Mouse (Mus musculus): ENCODE data around the gene Cpz. TPM values are rescaled to one million over a fixed set of nuclear protein-coding genes. Genes with fewer than 3 reads are reported as not detected.

Gene Cpz
- polyA plus RNA-seq, 1 experiment from 2014 or later: 3.5 TPM

GRCm38 (mm10) chr5:35516781-35517180 lies 8.7 kb downstream of the Cpz start:
- Histone ChIP-seq H3K4me1 (0 out of 2 replicates have a peak, but pooled peaks cover 3% of the 10 kb centered on the region), H3K27ac (replicated peaks) (no peak overlapping the region), H3K4me3 (no peak overlapping the region), H3K27me3 (ENCODE audit: low read depth, poor library complexity, severe bottlenecking) (peaks cover 14% of the 10 kb centered on the region), H3K9me3 (replicated peaks) (no peaks in the 10 kb centered on the region), H3K36me3 (no peaks in the 10 kb centered on the region)
- DNase-seq (ENCODE audit: low spot score): no peak
- 91% methylated on average over 11 of the region's 11 CpGs for WGBS

- Histone ChIP-seq H3K4me3 (no peak overlapping the region), H3K9me3 (replicated peaks) (no peaks in the 10 kb centered on the region), H3K4me1 (0 out of 2 replicates have a peak, but pooled peaks cover 3% of the 10 kb centered on the region), H3K36me3 (no peaks in the 10 kb centered on the region), H3K27me3 (ENCODE audit: low read depth, poor library complexity, severe bottlenecking) (peaks cover 43% of the 10 kb centered on the region), H3K27ac (replicated peaks) (no peak overlapping the region)
- peak; percentile 71 for DNase-seq (ENCODE audit: low spot score)
- WGBS: 26% methylated on average over 5 of the region's 5 CpGs
Observed at GRCm38 (mm10) chr5:35510589-35510988, 14.9 kb downstream of the Cpz start.

- Histone ChIP-seq H3K27ac (replicated peaks) (no peak overlapping the region), H3K4me1 (no peaks in the 10 kb centered on the region), H3K36me3 (no peaks in the 10 kb centered on the region), H3K27me3 (ENCODE audit: low read depth, poor library complexity, severe bottlenecking) (peaks cover 55% of the 10 kb centered on the region), H3K4me3 (no peak overlapping the region), H3K9me3 (replicated peaks) (no peaks in the 10 kb centered on the region)
- WGBS: 75% methylated on average over 7 of the region's 7 CpGs
- DNase-seq (ENCODE audit: low spot score): no peak
Observed at GRCm38 (mm10) chr5:35505016-35505415, 20.5 kb downstream of the Cpz start.

- no peaks in the 10 kb centered on the region for H3K9me3 ChIP-seq (replicated peaks)
- H3K4me3 ChIP-seq: no peak overlapping the region
- peak overlapping the region; percentile 78 for H3K27ac ChIP-seq (replicated peaks)
- 31% methylated on average over 7 of the region's 7 CpGs for WGBS
- H3K27me3 ChIP-seq (ENCODE audit: low read depth, poor library complexity, severe bottlenecking): peaks cover 51% of the 10 kb centered on the region
- peak; percentile 18 for DNase-seq (ENCODE audit: low spot score)
- H3K36me3 ChIP-seq: no peaks in the 10 kb centered on the region
- H3K4me1 ChIP-seq: peaks cover 60% of the 10 kb centered on the region
Observed at GRCm38 (mm10) chr5:35497344-35497743, 28.2 kb downstream of the Cpz start.

GRCm38 (mm10) chr5:35495989-35496388 lies 29.5 kb downstream of the Cpz start:
- Histone ChIP-seq H3K4me1 (peaks cover 60% of the 10 kb centered on the region), H3K27me3 (ENCODE audit: low read depth, poor library complexity, severe bottlenecking) (peaks cover 46% of the 10 kb centered on the region), H3K9me3 (replicated peaks) (no peaks in the 10 kb centered on the region), H3K36me3 (no peaks in the 10 kb centered on the region), H3K4me3 (no peak overlapping the region), H3K27ac (replicated peaks) (peak overlapping the region; percentile 78)
- DNase-seq (ENCODE audit: low spot score): peak; percentile 66
- WGBS: 11% methylated on average over 5 of the region's 5 CpGs

GRCm38 (mm10) chr5:35494773-35495390 lies 30.6 kb downstream of the Cpz start:
- Histone ChIP-seq H3K36me3 (no peaks in the 10 kb centered on the region), H3K27me3 (ENCODE audit: low read depth, poor library complexity, severe bottlenecking) (peaks cover 47% of the 10 kb centered on the region), H3K9me3 (replicated peaks) (no peaks in the 10 kb centered on the region), H3K27ac (replicated peaks) (peak overlapping the region; percentile 78), H3K4me3 (no peak overlapping the region), H3K4me1 (peaks cover 60% of the 10 kb centered on the region)
- WGBS: 19% methylated on average over 8 of the region's 8 CpGs
- DNase-seq (ENCODE audit: low spot score): peak; percentile 47

GRCm38 (mm10) chr5:35493770-35494169 lies 31.7 kb downstream of the Cpz start:
- no peaks in the 10 kb centered on the region for H3K36me3 ChIP-seq
- no peaks in the 10 kb centered on the region for H3K9me3 ChIP-seq (replicated peaks)
- H3K4me3 ChIP-seq: no peak overlapping the region
- H3K4me1 ChIP-seq: peaks cover 59% of the 10 kb centered on the region
- H3K27me3 ChIP-seq (ENCODE audit: low read depth, poor library complexity, severe bottlenecking): peaks cover 36% of the 10 kb centered on the region
- WGBS: 88% methylated on average over 12 of the region's 12 CpGs
- no peak for DNase-seq (ENCODE audit: low spot score)
- H3K27ac ChIP-seq (replicated peaks): no peak overlapping the region

- Histone ChIP-seq H3K27me3 (ENCODE audit: low read depth, poor library complexity, severe bottlenecking) (peaks cover 19% of the 10 kb centered on the region; the same call in 1 of the 2 replicates), H3K9me3 (replicated peaks) (no peaks in the 10 kb centered on the region), H3K27ac (replicated peaks) (peak overlapping the region; percentile 30; the same call in 1 of the 2 replicates), H3K4me3 (no peak overlapping the region), H3K4me1 (peaks cover 16% of the 10 kb centered on the region), H3K36me3 (no peaks in the 10 kb centered on the region)
- no peak for DNase-seq (ENCODE audit: low spot score)
- 43% methylated on average over 4 of the region's 4 CpGs for WGBS
Observed at GRCm38 (mm10) chr5:35479521-35479920, 46.0 kb downstream of the Cpz start.

- Histone ChIP-seq H3K4me3 (no peak overlapping the region), H3K27ac (replicated peaks) (no peak overlapping the region), H3K36me3 (no peaks in the 10 kb centered on the region), H3K4me1 (peaks cover 21% of the 10 kb centered on the region), H3K9me3 (replicated peaks) (no peaks in the 10 kb centered on the region), H3K27me3 (ENCODE audit: low read depth, poor library complexity, severe bottlenecking) (0 out of 2 replicates have a peak, but pooled peaks cover 26% of the 10 kb centered on the region)
- WGBS: 43% methylated on average over 6 of the region's 6 CpGs
- DNase-seq (ENCODE audit: low spot score): no peak
Observed at GRCm38 (mm10) chr5:35475236-35475635, 50.3 kb downstream of the Cpz start.

GRCm38 (mm10) chr5:35470885-35471528 lies 54.5 kb downstream of the Cpz start:
- Histone ChIP-seq H3K27me3 (ENCODE audit: low read depth, poor library complexity, severe bottlenecking) (peaks cover 60% of the 10 kb centered on the region), H3K9me3 (replicated peaks) (no peaks in the 10 kb centered on the region), H3K4me3 (no peak overlapping the region), H3K4me1 (peaks cover 10% of the 10 kb centered on the region; the same call in 1 of the 2 replicates), H3K27ac (replicated peaks) (no peak overlapping the region), H3K36me3 (no peaks in the 10 kb centered on the region)
- no peak for DNase-seq (ENCODE audit: low spot score)
- WGBS: 54% methylated on average over 7 of the region's 7 CpGs

GRCm38 (mm10) chr5:35465966-35466635 lies 59.4 kb downstream of the Cpz start:
- H3K4me3 ChIP-seq: no peak overlapping the region
- H3K27ac ChIP-seq (replicated peaks): no peak overlapping the region
- H3K4me1 ChIP-seq: peaks cover 20% of the 10 kb centered on the region
- DNase-seq (ENCODE audit: low spot score): no peak
- 69% methylated on average over 21 of the region's 21 CpGs for WGBS
- peaks cover 85% of the 10 kb centered on the region for H3K27me3 ChIP-seq (ENCODE audit: low read depth, poor library complexity, severe bottlenecking)
- H3K9me3 ChIP-seq (replicated peaks): no peaks in the 10 kb centered on the region
- no peaks in the 10 kb centered on the region for H3K36me3 ChIP-seq

- no peak for DNase-seq (ENCODE audit: low spot score)
- no peak overlapping the region for H3K4me3 ChIP-seq
- H3K27me3 ChIP-seq (ENCODE audit: low read depth, poor library complexity, severe bottlenecking): peaks cover 68% of the 10 kb centered on the region
- no peak overlapping the region for H3K27ac ChIP-seq (replicated peaks)
- 79% methylated on average over 8 of the region's 8 CpGs for WGBS
- H3K4me1 ChIP-seq: peaks cover 17% of the 10 kb centered on the region
- H3K9me3 ChIP-seq (replicated peaks): no peaks in the 10 kb centered on the region
- no peaks in the 10 kb centered on the region for H3K36me3 ChIP-seq
Observed at GRCm38 (mm10) chr5:35462081-35462480, 63.4 kb downstream of the Cpz start.

GRCm38 (mm10) chr5:35459760-35460159 lies 65.7 kb downstream of the Cpz start:
- no peak overlapping the region for H3K27ac ChIP-seq (replicated peaks)
- H3K4me3 ChIP-seq: no peak overlapping the region
- DNase-seq (ENCODE audit: low spot score): no peak
- WGBS: 81% methylated on average over 4 of the region's 4 CpGs
- no peaks in the 10 kb centered on the region for H3K9me3 ChIP-seq (replicated peaks)
- H3K36me3 ChIP-seq: no peaks in the 10 kb centered on the region
- peaks cover 66% of the 10 kb centered on the region for H3K27me3 ChIP-seq (ENCODE audit: low read depth, poor library complexity, severe bottlenecking)
- H3K4me1 ChIP-seq: peaks cover 22% of the 10 kb centered on the region

Measured in midbrain, embryonic 10.5 days (tissue).